Mouse (Mus musculus) neural tube, embryonic 10.5 days (tissue): ENCODE measurements at regions not wholly inside any gene's neighbourhood (a gene's known extent, or its start where the extent isn't known, plus 50 kb on each side); places are given as distances from the start of the nearest gene placed in this dataset.
A peak's percentile ranks its signal among the peaks of the same experiment; 100 is the strongest.

Experiments
- DNase-seq: peaks from one replicate; pipeline ENCODE4 v3.0.0-alpha.2; 2017; ENCODE audit warnings: low spot score; ENCODE audit errors: extremely low spot score

DNA sequence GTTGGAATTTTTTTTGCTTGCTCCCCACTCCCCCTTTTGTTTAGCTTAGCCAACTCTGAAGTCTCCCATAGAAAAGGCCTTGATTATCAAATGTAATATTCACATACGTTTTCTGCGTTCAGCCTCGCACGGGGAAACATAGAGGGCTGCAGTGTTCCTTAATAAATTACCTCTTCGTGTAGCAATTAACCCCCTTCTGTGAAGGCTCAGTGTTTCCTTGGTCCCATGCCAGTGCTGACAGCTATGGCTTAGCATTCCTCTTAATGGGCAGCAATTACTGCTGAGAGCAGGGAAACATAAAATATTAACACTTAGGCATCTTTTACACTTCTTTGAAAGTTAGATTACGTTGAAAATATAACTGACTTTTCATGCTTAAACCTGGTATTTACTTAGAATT, 282.9 kb downstream of the Lyplal1 start:
- DNase-seq: no peak

DNA sequence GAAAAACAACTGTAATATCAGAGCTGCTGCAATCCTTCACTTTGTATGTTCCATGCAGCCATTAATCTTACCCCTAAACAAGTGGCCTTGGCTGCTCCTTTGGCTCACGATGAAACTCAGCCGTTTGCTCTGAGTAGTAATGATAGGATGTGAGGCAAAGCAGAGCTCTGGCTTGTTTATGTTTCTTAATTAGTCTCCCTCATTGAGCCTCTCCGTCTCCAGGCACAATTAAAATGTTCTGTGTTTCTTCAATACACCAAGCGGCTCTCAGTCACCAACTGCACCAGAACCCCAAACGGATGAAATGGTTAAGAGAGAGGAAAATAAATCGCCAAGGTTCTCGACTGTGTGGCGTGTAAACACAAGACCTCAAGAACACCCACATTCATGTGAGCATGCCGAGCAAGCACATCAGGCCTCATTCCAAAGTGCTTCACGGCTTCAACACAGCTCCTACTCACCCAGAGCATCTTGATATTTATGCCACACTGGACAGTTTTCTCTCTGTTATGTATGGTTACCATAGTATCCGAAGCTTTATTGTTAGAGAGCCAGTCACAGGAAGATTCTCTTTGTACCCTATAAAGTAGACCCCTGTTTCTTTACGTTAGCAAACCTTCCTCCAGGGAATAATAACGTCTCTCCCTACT, 280.4 kb downstream of the Lyplal1 start:
- no peak for DNase-seq

DNA sequence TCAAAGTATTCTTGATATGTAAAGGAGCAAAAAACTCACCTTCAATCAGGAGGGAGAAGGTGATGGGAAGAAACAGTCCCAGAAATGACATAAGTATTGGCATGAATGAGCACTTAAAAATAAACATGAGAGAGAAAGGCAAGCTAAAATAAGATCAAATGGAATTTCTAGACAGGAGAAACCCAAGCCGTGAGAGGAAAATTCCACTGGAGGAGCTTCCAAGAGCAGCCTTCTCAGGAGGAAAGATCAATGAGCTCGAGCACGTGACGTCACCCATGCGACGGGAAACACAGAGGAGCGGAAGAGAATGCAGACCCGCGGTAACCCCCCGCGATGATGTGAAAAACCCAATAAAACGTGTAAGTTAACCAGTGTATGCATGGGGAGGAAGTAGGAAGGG, 274.6 kb downstream of the Lyplal1 start:
- no peak for DNase-seq

DNA sequence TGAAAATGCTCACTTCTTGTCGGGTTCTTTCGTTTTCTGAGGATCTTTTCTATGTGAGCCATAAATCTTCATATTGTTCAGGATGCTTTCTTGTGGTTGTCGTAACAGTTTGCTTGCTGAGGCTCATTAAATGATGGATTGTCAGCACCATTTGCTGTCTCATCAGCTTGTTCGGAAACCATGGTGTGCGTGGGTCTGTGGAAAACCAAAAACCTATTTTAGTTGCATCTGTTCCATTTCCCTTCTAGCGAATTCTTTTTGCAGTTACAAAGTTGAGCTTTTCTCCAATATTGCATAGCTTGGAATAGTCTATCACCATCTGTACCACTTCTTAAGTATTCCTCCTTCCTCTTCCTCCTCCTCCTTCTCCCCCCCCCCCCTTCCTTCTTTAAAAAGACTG, 269.9 kb downstream of the Lyplal1 start:
- no peak for DNase-seq

DNA sequence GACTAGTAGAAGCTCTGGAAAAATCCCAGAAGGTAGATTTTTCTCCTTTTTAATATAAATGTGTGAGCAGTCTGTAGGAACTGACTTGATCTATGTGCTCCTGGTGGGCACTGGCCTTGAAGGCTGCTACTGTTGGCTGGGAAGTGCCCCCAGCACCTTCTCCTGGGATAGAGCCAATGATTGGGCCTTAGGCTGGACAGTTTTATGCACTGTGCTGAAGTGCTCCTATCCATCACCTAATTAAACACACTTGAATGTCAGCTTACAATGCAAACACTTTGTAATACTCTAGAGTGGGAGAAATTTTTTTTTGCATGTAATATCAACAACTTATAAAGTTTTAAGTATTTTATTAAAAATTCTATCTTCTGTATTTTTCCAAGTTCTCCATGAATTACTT, 266.5 kb downstream of the Lyplal1 start:
- DNase-seq: no peak

DNA sequence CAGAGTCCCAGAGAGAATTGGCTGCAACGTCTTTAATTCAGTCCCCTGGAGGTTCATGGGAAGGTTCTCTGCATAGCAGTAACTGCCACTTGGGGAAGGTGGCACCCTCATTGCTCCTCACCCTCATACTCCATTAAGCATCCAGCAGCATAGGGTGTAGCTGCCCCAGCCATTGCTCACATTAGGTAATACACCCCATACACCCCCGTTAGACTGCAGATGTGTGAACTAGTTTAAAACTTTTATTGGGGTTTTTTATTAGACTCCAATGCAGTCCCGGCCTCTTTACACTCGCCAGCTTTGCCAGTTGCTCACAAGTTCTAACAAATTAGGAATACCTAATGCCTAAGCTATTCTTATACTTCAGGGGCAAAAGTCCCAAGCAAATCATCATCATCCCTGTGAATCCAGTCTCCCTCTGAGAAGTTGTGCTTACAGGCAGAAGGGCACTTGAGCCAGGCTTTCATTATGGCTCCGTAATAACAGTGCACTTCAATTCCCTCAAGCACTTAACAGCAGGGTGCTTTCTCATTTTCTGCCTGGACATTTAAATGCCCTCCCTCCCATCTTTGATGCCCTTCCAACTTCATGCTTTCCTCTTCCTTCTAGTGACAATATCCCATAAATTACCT, 265.7 kb downstream of the Lyplal1 start:
- DNase-seq: no peak

DNA sequence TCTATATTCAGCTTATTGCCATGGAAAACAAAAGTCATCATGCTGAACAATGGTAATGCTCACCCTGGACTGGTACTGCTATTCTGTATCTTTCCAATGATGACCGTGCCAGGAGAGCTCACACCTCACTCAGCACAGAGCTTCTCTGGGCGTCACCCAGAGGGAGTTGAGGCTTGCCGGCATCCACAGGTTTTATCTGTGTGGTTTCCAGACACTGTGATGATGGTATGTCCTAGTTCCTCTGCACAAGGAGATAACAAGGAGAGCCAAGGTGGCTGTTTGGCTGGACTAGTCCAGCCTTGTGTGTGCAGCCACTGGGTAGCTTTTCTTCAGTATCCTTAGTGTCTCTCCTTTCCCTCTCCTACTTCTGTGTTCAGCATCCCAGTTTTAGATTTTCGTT, 255.4 kb downstream of the Lyplal1 start:
- DNase-seq: no peak

DNA sequence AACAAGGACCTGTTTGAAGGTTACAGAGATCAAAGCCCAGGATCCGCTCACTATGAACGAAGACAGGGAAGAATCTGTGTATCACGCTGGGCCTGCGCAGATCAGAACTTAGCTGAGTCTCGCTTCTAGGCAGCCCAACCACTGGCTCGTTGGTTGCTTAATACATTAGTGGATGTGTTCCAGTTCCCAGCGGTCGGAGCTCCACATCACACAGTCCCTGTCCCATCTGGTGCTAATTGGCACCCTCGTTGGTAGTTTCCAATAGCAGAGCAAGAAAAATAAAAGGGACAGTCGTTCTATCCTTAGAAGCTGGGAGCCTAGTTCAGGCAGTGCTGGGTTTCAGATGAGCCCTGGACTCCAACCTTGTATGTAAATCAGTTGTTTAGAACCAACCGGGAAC, 251.2 kb downstream of the Lyplal1 start:
- DNase-seq: peak; percentile 11

DNA sequence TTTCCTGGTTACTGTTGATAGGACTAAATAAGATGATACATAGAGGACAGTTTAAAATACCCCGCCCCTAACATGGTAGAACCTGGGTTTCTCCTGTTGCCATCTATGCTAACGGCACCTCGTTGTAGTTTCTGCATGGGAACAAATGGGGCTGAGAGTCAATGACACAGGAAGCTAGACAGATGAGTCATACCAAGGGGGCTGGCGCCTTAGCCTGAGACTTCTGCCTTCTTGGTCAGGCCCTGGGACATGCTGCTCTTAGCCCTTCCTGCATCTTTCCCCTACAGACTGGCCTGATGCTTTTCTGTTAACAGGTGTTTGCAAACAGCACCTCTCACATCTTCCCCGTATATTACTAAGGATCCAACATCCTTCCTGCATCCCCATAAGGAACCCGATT, 250.5 kb downstream of the Lyplal1 start:
- DNase-seq: peak; percentile 9

DNA sequence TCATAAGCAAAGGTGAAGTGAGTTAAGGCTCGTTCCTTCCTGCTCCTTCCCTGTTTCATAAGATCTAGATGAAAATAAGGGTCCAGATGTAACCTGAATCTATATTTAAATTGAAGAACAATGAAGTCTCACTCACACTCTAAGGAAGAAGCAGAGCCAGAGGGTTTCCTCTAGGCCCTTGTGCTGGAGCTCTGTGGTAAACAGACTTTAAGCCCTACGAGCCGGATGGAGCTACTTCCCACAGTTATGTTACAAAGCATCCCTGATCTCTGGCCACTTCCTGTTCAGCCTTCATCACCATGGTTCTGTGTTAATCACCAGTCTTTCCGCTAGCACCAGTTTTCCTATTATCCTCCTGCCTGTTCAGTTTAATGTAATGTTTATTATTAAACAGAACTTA, 250.1 kb downstream of the Lyplal1 start:
- no peak for DNase-seq

DNA sequence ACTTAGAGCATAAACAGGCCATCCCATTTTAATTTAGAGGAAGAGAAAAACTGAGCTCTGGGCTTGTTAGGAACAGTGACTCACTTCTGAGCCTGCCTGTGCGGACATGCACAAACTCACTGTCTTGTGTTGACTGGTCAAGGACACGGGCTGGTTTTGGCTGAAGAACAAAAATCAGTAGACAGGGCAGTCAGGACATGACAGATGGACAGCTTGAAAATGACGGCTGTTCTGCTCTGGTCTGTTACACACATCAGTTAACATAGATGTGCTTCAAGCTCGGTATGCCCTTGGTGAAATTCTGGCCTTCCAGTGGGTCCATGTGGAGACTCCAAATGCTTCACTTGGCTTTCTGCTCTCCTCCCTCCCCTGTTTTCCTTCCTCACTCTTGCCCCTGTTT, 248.4 kb downstream of the Lyplal1 start:
- no peak for DNase-seq

DNA sequence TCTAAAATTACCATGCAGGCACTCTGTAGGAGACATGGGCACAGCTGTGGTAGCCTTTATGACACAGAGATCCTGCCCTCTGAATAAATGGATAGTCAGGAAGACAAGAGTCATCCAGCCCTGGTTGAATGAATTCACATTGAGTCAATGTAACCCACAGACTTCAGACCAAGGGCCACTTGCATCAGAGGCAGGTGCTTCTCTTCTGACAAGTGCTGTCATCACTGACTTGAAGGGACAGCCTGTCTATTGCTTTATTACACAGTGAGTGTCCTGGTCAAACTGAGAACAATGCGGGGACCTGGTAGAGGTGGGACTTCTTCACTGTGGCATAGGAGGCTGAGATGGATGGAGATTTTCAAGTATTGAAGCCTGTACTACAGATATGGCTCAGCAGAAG, 230.1 kb downstream of the Lyplal1 start:
- DNase-seq: no peak

DNA sequence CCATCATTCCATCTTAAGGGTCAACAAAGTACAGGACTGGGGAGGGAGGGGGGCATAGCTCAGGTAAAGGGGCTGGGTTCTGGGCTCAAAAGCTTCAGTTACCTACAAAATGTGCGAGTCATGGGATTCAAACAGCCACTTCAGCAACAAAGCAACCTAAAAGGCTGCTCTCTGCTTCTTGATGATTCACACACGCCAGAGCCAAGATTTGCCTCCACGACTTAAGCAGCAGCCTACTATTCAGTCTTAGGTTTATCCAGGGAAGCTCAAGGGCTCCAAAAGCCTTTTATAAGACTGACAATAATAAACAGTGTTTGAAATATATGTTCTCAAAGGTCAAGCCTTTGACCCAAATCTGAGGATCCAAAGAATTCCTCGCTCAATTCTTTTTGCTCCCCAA, 225.3 kb downstream of the Lyplal1 start:
- DNase-seq: no peak

DNA sequence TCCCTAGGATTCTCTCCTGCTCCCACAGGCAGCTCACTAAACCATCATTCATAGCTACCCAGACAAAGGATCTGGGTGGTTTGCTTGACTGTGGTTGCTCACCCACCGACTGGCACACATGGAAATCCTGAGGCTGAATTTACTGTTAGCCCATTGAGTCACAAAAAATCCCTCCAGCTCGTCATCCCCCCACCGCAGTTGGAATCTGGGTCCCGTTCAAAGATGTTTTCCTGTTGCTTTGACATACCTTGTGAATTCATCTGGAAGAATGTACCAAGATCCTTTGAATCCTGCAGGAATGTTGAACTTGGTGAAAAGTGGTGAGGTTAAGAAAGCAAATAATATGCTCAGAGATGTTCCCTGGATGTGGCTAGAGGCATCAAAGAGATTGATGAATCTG, 223.7 kb downstream of the Lyplal1 start:
- no peak for DNase-seq

DNA sequence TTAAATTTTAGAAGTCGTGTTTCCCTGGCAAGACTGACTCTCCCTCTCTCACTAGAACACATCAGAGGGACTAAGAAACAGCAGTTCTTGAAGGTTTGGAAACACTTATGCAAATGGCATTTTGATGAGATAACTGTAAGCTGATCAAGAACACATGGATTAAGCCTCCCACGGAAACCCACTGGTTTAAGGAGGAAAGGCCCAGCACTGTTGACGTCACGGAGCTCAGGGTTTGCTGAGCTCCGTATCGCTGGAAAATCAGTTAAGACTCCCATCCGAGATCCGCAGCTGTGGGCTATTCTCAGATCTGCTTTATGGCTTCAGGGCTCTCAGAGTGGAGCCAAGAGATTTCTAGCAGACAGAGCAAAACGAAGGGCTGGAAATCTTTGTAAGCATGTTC, 218.6 kb downstream of the Lyplal1 start:
- no peak for DNase-seq

DNA sequence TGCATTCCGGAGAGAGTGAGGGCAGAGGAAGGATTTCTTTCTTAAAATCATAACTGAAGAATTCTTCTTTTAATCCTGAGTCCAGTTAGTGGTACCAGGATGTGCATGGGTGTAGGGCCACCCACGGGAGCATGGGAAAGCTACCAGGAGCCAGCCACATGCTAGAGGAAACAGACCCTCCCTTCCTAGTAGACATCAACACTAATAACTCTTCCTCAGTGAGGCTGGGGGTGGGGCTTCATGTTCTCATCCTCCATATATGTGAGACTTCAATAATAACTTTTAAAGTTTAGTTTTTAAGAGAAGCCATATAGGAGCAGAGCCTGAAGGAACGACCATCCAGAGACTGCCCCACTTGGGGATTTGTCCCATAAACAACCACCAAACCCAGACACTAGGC, 216.8 kb downstream of the Lyplal1 start:
- no peak for DNase-seq

DNA sequence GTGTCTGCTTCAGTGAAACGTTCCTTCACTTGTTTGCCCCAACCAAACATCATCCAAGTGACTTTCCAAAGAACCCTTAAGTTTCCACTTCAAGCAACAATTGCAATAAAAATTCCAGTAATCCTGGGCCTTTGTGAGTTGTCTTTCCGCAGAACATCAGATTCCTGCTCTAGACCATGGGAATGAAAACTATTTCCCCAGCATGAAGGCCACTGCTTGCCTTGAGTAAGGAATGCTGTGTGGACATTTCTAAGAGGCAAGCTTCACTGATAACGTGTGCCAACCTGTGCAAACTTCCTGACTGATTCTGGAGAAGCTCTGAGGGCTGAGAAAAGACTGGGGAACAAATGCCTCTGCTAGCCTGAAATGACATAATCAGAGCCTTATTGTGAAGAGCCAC, 214.7 kb downstream of the Lyplal1 start:
- DNase-seq: no peak

DNA sequence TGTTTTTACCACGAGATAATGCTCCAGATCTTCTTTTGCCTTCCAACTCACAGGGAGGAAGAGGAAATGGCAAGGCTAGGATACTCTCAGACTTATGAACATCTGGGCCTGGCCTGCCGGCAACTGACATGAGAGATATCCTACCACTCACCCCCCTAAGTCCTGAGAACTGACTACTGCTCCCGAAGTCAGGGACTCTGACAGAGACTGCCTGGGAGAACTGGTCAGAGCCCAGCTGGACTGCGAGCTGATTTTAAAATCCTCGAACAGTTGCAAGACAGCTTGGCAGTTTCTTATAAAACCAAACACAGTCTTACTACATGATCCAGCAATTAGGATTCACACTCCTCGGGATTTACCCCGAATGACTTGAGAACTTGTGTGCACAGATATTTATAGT, 211.4 kb downstream of the Lyplal1 start:
- no peak for DNase-seq

DNA sequence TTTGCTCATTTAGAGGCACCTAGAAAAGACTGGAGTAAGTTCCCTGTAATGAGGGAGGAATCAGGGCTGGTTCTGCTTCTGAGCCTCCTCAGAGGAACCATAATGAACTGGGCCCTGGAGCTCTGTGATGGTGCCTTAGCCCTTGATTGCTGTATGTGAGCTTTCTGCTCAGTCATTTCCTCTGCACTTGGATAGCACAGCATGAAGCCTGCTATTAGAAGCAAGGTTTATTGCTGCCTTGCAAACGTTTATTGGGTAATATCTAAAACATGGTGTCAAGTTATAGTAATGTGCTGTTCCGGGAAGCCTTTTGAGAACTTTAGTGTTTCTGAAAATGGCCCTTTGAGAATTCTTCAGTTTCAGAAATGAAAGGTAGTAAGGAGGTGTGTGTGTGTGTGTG, 201.5 kb downstream of the Lyplal1 start:
- DNase-seq: no peak

DNA sequence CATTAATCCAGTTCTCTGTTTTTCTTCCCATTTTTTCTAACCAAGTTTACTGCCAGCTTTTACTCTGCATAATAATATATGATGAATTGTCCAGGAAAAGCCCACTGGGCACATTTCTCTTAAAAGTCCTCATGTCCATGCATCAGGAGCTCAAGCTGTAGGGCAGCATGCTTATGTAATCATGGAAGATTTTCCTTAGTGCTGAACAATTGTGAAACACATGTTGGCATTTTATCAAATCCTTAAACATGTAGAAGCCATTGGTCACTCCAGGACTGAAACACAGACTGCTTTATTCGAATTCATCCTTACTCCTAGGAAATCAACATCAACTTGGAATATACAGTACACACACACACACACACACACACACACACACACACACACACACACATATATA, 198.4 kb downstream of the Lyplal1 start:
- no peak for DNase-seq

DNA sequence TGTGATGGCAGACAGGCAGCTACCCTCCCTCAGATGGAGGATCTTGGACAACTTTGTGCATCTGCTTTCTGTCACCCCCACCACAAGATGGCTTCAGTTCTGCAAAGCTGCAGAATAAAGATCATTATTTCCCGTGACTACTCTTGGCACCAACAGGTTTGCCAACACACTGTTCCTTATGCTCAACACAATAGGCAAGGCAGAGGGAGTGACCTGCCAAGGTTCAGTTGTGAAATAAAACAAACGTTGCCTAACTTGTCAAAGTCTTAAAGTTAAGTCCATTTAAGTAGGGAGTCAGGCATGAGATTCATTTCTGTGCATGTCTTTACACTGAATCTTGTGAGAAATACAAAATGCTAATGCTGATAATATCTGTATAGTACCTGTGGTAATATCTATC, 193.4 kb downstream of the Lyplal1 start:
- no peak for DNase-seq

DNA sequence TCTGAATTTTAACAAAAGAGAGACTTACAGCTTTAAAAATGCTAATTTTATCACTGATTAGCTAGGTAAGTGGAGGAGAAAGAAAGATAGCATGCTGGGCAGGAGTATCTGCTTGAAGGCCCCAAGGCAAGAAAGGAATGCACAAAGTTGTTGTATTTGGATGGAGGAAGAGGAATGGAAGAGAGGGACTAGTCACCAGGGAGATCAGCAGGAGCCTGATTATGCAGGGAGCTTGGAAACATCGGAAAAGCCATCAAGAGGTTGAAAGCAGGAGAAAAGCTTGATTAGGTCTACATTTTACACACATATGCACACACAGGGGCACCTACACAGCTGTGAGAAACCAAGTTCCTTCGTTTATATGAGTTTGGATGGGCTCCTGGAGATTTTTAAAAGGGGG, 188.1 kb downstream of the Lyplal1 start:
- no peak for DNase-seq

DNA sequence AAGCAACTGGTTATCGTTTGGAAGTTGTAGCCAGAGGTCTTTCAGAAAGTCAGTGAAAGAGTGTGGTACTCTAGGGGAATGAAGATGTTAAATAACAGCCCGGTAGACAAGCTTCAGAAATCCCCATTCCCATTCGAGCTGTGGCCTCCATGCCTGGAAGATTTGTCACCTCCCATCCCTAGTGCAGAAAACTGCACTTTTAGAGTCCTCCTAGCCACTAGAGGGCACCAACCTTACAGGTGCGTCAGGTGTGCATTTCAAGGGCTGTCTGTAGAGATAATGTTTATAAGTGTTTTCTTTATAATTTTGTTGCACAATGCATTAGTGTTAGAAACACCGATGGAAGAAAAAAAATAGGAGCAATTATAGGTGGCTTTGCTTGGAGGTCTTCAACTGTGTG, 187.3 kb downstream of the Lyplal1 start:
- no peak for DNase-seq

DNA sequence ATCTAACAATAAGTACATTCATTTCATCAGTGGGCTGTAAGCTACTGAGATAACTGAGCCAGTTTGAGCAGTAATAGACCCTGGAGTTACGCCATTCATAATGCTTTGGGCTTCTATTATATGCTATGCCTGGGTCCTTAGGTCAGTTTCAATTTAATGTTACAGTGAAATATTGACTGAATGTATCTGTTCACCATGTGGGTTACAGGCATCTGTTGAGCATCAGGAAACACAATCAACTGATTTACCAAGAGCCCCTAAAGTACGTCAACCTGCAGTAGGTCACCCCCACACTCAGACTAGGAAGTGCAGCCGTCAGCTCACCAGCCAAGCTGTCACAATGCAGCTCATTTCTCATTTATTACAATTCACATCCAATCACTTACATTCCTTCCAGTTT, 183.5 kb downstream of the Lyplal1 start:
- DNase-seq: no peak
